Mouse (Mus musculus) WW6 (cell line): ENCODE data around the gene Syt17.
"Not testable (repeated sequence)": the region's sequence is repeated elsewhere in the genome, so short reads cannot be mapped to it uniquely, and the experiment has no call there.

Experiments
- DNase-seq: peaks from one replicate; pipeline ENCODE4 v3.0.0-alpha.2; 2013; ENCODE audit warnings: low read depth, low spot score

The Syt17 gene

GRCm38 (mm10) chr7:118380056-118380455 is 68.0 kb downstream of the Syt17 start:
- no peak for DNase-seq

GRCm38 (mm10) chr7:118376590-118376989 is 71.4 kb downstream of the Syt17 start:
- no peak for DNase-seq

- no peak for DNase-seq
These were observed 72.7 kb downstream of the Syt17 start for GRCm38 (mm10) chr7:118375341-118375740.

- no peak for DNase-seq
These were observed 76.7 kb downstream of the Syt17 start for GRCm38 (mm10) chr7:118371361-118371760.

DNA sequence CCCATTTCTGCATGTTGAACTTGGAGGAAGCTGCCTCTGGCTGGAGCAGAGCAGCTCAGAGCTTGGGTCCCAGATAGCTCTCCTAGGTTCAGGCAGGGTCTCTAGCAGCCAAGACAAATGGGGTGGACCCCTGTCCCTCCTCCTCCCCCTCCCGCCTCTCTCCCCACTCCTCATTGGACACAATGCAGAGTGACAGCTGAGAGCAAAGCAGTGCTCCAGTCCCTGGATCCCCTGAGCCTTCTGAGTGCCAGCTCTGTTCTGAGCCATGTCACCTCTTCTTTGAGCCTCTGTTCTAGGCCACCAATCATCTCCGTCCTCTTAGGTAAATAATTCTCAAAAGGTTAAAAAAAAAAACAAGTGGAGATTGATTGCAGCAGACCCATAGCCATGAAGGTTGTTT is 78.3 kb downstream of the Syt17 start:
- no peak for DNase-seq

- DNase-seq: no peak
These were observed 82.1 kb downstream of the Syt17 start for GRCm38 (mm10) chr7:118365902-118366301.

GRCm38 (mm10) chr7:118365251-118365650 is 82.8 kb downstream of the Syt17 start:
- DNase-seq: no peak

- DNase-seq: no peak
These were observed 83.5 kb downstream of the Syt17 start for GRCm38 (mm10) chr7:118364353-118365007.

DNA sequence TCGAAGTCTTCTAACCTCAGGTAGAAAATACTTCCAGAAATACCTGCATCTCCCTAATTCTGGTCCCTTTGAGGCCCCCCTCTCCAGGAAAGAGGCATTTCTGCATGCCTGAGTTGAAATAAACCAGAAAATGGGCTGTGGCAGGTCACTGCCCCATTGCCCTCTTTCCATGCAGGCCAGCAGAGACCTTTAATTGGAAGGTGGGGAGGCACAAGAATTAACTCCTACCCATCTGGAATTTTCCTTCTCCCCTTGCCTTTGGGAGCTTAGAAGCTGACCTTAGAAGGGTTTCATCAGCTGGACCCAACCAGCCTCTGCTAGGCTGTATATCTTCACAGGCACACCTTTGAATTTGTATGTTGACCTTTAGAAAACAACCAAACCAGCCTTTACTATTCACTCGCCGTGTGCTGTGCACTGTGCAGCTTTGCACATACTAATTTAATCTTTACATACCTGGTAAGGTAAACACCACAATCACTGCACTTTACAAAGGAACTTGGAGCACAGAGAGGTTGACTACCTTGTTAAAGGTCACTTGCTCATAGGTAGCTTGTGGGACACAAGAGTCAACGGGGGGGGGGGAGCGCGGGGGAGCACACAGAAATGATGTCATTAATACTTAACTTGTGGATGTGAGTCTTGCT is 84.3 kb downstream of the Syt17 start:
- DNase-seq: no peak

DNA sequence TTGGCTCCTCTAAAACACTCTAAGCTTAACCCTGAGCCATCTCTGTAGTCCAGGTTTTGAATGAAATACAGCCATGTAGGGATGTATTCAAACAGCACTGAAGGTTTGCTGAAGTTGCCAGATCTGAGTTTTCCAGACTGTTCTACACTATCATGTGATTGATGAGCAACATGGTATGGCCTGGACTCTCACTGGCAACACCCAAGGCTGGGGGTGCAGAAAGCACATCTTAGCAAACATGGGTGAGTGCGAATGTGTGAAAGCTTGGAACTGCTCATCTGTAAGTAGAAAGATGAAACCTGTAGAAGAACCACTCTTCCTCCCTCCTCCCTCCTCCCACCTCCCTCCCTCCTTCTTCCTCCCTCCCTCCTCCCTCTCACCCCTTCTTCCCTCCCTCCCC is 85.1 kb downstream of the Syt17 start:
- DNase-seq: no peak

- DNase-seq: no peak
These were observed 85.8 kb downstream of the Syt17 start for GRCm38 (mm10) chr7:118362258-118362657.

- DNase-seq: no peak
These were observed 89.0 kb downstream of the Syt17 start for GRCm38 (mm10) chr7:118358977-118359376.

- DNase-seq: not testable (repeated sequence)
These were observed 91.5 kb downstream of the Syt17 start for GRCm38 (mm10) chr7:118356410-118357005.

DNA sequence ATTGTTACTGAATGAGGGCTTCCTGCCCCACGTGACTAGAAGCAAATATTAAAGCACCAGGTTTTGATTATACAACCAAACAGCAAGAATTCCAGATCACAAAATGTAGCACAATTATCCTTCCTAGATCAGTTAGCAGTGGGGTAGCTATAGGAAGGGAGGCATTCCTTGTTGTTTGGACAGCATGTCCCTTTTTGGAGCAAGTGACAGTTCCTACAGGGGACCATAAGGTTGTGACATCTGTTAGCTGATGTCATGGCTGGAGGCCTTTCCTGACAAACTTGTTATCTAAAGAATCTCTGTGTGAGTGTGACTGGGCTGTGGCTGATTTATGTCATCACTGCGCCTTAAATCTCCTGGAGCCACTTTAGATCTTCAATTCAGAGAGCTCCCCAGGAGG is 97.2 kb downstream of the Syt17 start:
- no peak for DNase-seq

GRCm38 (mm10) chr7:118346943-118347342 is 101.1 kb downstream of the Syt17 start:
- DNase-seq: no peak

DNA sequence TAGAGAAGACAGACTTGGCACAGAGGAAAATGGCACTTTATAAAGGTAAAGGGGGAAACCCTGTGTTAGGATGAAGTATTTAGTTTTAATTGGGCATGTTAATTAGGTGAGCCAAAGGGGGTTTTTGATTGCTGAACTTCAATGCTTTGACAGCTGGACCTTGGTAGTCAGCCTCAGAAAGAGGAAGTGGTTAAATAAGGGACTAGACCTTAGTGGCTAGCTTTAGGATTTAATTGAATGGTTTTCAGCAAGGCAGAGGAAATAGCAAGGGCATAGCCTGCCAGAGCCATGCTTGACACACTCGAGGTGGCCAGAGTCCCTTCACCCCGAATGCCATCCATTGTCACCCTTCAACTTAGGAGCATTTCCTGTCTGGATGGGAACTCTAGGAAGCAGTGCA is 101.6 kb downstream of the Syt17 start:
- no peak for DNase-seq

DNA sequence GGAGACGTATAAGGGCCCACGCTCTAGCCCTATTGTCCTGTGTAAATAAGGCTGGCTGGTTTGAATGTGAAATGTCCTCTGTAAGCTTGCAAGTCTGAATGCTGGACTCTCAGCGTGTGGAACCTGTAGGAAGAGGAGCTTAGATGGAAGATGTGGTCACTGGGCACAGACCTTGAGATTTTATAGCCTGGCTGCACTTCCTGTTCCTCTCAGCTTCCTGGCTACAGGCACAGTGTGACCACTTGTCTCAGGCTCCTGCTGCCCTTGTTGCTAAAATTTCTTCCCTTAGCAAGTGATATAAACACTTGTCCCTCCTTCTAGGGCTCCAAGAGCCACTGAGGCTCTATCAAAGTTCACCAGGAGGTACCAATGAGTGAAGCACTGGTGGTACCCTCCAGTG is 102.6 kb downstream of the Syt17 start:
- no peak for DNase-seq

- DNase-seq: no peak
These were observed 103.3 kb downstream of the Syt17 start for GRCm38 (mm10) chr7:118344701-118345100.
